Mouse (Mus musculus) left cerebral cortex, adult 2 months (tissue): ENCODE data around the gene Usp13. TPM values are rescaled to one million over a fixed set of nuclear protein-coding genes. Genes with fewer than 3 reads are reported as not detected.

Experiments used
- DNase-seq, 2 experiments: peaks; one replicate each; pipeline ENCODE4 v3.0.0; 2021 to 2022; ENCODE audit warnings: low spot score in 2 of 2, mixed read lengths in 1 of 2; ENCODE audit errors: extremely low spot score in 1 of 2
- H3K27ac ChIP-seq: fragments of 200-600 bp; 2 replicates; pipeline ENCODE4 v1.8.1; 2022
- H3K4me3 ChIP-seq: fragments of 200-600 bp; 2 replicates; pipeline ENCODE4 v1.8.1; 2022
- CTCF ChIP-seq: fragments of 200-600 bp; IDR thresholded peaks from 2 replicates; pipeline ENCODE4 v1.8.1; 2022; ENCODE audit warnings: antibody characterized with exemption, mild to moderate bottlenecking, moderate library complexity
- intact Hi-C: fragments of 180-260 bp; cut with DNase I; formaldehyde crosslinking; loops from one replicate; pipeline ENCODE4 v1.15.1; 2025
- total RNA-seq, 2 experiments: library from RNA; stranded (reverse); gene quantifications; 2 replicates each; pipeline ENCODE4 v1.2.3; 2021

The Usp13 gene
- total RNA-seq, 2 experiments from 2014 or later: 28.3 to 30.7 TPM

DNA sequence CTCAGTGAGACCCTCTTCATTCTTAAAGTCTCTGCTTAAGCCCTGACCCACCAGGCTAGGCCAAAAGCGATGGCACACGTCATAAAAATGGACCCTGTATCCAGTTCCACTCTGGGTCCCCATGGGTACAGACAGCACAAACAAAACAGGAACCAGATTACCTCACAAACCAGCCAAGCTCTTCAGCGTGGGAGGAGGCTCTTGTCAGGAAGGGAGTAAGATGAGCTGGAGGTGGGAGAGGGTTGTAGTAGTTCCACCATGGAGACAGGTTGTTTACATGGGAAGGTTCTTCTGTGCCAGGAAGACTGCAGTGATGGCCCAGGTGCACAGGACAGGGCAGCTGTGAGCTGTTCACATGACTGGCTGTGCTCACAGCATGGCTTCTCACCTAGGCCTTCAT is 53.7 kb downstream of the Usp13 start:
- intact Hi-C loops: no loop called here
- TF ChIP-seq CTCF: no peak
- Histone ChIP-seq H3K4me3 (no peak overlapping the region), H3K27ac (no peak overlapping the region)
- no peak for DNase-seq

DNA sequence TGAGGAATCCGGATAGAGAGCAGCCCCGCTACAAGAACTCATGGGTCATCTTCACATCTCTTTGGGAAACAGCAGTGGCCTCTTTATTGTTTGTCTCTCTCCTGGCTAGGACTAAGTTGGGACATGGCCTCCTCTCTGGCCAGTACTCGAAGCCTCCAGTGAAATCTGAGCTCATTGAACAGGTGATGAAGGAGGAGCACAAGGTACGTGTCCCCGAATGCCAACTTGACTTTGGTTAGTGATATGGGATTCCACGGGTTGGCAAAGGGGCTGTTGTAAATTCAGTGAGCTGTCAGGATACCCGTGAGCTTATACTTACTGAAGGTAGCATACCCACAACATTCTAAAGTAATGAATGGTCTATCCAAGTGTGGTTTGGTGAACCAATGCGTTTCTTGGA is 69.0 kb downstream of the Usp13 start:
- intact Hi-C loops: no loop called here
- DNase-seq: no peak
- TF ChIP-seq CTCF: no peak
- Histone ChIP-seq H3K27ac (no peak overlapping the region), H3K4me3 (no peak overlapping the region)

DNA sequence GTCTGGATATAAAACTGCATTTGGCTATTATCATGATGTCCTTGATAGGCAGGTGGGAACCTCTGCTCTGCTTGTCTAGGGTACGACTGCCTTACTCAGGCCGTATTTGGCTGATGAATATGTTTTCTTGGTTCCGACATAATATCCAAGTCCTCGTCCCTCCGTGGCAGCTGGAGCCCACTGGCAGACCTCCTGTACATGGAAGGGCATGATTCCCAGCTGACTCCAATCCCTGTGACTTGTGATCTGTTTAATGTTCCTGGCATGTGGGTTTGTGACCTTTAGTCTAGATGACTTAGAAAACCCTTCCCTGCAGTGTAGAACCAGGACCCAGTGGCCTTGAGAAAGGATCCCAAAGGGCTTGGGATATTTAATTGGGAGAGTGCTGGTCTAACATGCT is 71.5 kb downstream of the Usp13 start:
- intact Hi-C loops: no loop called here
- no peak for DNase-seq
- TF ChIP-seq CTCF: no peak
- no peak overlapping the region for H3K4me3 ChIP-seq
- H3K27ac ChIP-seq: no peak overlapping the region

DNA sequence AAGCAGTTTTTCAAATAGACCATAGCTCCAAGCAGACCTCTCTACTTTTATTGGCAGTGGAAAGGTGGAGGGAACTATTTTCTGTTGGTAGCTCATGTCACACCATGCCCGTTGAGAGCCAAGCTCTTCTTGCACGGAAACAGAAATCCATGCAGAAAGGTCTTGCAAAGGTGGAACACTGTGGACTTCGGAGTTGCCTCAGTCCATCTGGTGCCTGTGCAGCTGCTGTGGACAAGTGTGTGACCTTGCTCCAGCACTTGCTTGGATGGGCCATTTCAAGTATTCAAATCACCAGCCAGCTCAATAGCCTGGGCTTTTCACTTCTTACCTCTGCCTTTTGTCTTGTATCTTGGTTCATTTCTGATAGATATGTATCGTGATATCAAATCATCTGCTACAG is 72.8 kb downstream of the Usp13 start:
- intact Hi-C loops: no loop called here
- DNase-seq: no peak
- Histone ChIP-seq H3K27ac (no peak overlapping the region), H3K4me3 (no peak overlapping the region)
- no peak for TF ChIP-seq CTCF

DNA sequence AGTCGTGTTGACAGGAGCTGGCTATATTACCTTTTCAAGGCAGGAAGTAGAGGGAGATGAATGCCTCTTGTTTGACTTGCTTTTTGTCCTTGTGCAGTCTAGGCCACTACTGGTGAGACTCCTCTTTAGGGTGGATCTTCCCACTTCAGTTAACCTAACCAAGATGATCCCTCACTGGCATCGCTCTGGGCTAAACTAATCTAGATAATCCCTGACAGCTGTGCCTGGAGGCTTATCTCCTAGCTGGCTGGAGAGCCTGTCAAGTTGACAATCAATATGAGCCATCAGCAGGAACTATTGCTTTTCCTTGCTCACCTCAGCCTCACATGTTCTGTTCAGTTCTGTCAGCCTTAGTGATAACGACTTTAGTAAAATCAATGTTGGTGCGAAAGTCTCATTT is 86.1 kb downstream of the Usp13 start:
- intact Hi-C loops: no loop called here
- H3K4me3 ChIP-seq: no peak overlapping the region
- no peak for TF ChIP-seq CTCF
- DNase-seq: no peak
- no peak overlapping the region for H3K27ac ChIP-seq

DNA sequence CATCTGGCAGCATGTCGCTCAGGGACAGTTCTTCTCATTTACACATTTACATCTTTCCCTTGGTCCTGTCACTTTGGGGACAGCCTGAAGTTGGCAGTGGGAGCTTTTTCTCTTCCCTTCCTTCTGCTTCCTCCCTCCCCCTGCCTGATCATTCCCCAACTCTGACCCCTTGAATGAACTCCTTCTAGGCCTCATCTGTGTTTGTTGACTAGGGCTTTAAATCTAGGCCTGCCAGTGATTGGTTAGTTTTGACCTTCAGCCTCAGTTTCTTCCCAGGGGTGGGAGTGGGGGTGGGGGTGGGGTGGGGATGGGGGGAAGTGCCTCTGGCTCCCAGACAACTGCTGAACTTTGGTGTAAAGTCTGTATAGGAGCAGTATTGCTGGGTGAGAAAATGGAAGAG is 87.3 kb downstream of the Usp13 start:
- Histone ChIP-seq H3K4me3 (no peak overlapping the region), H3K27ac (no peak overlapping the region)
- TF ChIP-seq CTCF: no peak
- no peak for DNase-seq
- intact Hi-C loops: no loop called here

DNA sequence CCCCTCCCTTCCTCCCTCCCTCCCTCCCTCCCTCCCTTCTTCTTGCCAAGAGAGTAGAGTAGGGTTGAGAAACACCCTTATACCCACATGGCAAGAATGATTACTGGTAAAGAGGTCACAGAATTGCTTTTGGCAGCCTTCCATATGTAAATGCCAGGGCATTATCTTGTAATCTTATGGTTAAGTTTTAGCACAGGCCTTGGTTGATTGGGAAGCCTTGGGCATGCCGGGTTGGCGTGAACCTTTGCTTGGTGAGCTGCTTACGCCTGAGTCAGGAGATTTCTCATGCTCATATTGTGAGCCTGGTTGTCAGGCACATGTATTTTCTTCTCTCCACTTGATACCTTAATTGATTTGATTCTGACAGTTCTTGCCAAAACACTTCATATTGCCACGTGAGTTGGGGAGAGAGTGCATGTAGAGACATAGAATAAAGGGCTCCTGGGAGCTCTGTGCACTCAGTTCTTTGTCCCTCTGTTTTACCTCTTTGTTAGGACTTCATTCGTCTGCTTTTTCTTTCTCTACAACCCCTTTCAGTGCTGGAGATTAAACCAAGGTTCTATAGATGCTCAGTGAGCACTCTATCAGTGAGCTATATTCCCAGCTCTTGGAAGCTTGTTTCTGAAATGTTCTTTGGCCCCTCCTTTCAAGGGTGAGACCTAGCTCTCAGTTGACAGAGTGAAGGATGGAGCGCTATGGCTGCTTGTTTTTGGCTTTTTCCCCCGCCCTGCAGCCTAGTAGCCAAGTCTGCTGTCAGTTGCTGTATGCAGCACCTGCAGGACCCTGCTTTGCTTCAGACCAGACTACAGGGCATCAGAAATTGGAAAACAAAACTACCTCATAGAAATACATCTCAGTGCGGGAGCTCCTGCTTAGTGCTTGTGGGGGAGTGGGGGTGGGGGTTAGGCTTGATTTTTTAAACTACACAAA is 88.8 kb downstream of the Usp13 start:
- no peak for DNase-seq
- Histone ChIP-seq H3K27ac (no peak overlapping the region), H3K4me3 (no peak overlapping the region)
- no peak for TF ChIP-seq CTCF
- intact Hi-C loops: no loop called here

DNA sequence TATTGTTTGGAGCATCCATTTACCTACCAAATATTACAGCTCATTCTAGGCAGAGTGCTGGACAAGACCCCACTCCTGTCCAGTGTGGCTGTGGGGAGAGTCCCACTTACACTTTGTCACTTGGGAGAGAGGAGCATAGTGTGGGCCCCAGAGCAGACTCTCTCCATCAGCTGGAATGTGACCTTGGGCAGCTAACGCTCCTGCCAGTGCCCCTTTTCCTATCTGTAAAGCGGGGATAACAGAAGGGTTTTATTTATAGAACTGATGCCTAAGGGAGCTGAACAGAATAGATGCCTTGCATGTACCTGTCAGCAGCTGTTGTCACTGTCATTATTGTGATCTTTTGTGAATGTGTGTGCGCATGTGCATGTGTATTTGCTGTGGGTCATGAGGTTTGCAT is 91.1 kb downstream of the Usp13 start:
- H3K27ac ChIP-seq: no peak overlapping the region
- H3K4me3 ChIP-seq: no peak overlapping the region
- intact Hi-C loops: no loop called here
- DNase-seq: no peak
- TF ChIP-seq CTCF: no peak

DNA sequence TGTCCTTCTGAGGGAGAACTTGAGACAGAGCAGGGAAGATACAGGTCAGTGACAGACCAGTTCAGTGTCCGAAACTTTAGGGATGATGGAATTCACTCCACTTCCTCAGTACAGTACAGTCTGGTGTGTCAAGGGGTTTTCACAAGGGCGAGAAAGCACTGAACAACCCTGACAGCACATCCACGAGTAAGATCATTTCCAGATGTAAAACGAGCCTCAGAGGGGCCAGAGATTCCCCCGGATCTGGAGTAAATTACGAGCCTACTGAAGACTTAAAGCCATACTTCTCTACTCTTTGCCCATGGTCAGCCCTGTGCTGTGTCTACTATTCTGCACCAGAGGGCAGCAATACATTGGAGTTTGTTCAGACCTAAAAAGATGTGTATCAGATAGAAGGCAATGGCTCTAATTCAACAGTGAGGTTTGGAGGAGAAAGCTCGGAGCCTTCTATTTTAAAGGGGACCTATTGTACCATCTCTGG is 92.8 kb downstream of the Usp13 start:
- TF ChIP-seq CTCF: peak; percentile 69
- intact Hi-C loops: loop anchor here (2.0 kb wide), 1 partner anchor 881 kb away; no protein-coding TSS in a partner anchor
- peak; percentile 25 to 35 for DNase-seq
- H3K4me3 ChIP-seq: no peak overlapping the region
- no peak overlapping the region for H3K27ac ChIP-seq

DNA sequence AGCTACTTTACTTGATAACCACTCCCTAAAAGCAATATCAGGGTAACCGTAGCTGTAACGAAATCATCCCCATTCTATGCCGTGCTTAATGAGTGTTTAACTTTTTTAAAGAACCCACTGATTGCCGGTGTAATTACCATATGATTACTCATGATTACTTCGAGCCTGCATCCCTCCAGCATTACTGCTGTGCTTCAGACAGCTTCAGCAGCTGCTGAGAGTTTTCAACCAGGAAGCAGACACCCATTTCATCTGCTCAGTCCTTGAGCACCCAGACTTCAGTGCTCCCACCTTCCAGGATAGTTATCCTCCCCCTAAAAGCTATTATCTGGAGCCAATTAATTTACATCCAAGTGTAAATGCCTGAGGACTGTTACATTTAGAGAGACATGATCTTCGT is 106.8 kb downstream of the Usp13 start:
- intact Hi-C loops: no loop called here
- Histone ChIP-seq H3K4me3 (no peak overlapping the region), H3K27ac (no peak overlapping the region)
- no peak for TF ChIP-seq CTCF
- no peak for DNase-seq

DNA sequence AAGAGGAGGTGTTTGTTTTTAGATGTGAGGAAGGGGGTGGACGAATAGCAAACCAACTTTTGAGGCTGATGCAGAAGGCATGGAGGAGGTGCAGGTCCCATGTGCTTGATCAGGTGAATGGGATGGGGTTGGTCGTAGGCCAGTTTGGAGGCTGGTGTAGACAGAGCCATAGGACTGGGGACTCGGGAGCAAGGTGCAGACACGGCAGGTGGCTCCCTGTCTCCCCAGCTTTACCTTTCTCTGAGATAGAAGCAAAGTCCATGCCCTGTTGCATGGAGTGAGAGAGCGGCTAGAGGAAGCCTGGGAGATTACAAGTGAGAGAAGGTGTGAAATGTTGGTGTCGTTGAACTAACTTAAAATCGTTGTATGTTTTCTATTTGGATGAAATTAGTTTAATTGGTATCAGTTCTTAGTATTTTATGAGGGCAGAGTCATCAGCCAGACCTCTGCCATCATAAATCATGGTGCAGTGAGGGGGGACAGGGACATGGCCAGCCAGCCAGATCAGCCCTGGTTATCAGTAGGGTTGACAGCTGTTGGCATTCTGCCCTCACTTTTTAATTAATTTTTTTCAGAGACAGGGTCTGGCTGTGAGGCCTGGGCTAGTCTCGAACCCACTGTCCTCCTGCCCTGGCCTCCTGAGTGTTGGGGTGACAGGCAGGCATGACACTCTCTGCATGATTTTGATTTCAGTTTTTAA is 122.6 kb downstream of the Usp13 start:
- no peak for TF ChIP-seq CTCF
- H3K4me3 ChIP-seq: no peak overlapping the region
- intact Hi-C loops: no loop called here
- no peak for DNase-seq
- H3K27ac ChIP-seq: no peak overlapping the region

DNA sequence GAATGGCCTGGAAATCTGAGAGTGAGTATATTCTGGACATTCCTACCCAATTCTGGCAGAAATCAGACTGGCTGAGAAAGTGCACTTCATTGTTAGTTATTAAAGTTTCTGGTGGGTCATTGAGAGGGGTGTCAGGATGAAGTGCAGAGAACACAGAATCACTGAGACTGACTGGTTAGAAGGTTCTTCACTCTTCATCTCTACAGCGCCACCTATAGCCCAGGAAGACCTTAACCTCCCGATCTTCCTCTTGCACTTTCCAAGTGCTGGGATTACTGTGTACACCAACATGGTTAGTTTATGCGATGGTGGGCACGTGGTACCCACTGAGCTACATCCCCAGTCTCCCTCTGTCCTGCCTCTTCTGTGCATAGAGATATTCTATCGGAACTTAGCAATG is 130.1 kb downstream of the Usp13 start:
- peak; percentile 11; the same call in 1 of the 2 replicates for TF ChIP-seq CTCF
- no peak for DNase-seq
- intact Hi-C loops: no loop called here
- H3K4me3 ChIP-seq: no peak overlapping the region
- H3K27ac ChIP-seq: no peak overlapping the region
